Mouse (Mus musculus) embryonic facial prominence, embryonic 10.5 days (tissue): ENCODE results near the gene Rnase13. TPM values are rescaled to one million over a fixed set of nuclear protein-coding genes. Genes with fewer than 3 reads are reported as not detected.

Source experiments
- DNase-seq: peaks from one replicate; pipeline ENCODE4 v3.0.0-alpha.2; 2017; ENCODE audit warnings: low spot score
- H3K27ac ChIP-seq: fragments of 300-500 bp; sonication (generic); replicated peaks from 2 replicates; pipeline ENCODE4 v1.5.1; 2016; ENCODE audit warnings: mild to moderate bottlenecking
- H3K27me3 ChIP-seq: fragments of 300-500 bp; sonication (generic); replicated peaks from 2 replicates; pipeline ENCODE4 v1.6.1; 2016; ENCODE audit warnings: low read depth, mild to moderate bottlenecking; ENCODE audit not compliant: poor library complexity, severe bottlenecking
- H3K36me3 ChIP-seq: fragments of 300-500 bp; sonication (generic); replicated peaks from 2 replicates; pipeline ENCODE4 v1.6.1; 2016; ENCODE audit warnings: mild to moderate bottlenecking, moderate library complexity
- H3K4me1 ChIP-seq: fragments of 300-500 bp; sonication (generic); 2 replicates; pipeline ENCODE4 v1.6.1; 2016
- H3K4me3 ChIP-seq: fragments of 300-500 bp; sonication (generic); 2 replicates; pipeline ENCODE4 v1.5.1; 2016; ENCODE audit warnings: mild to moderate bottlenecking, moderate library complexity
- H3K9me3 ChIP-seq: fragments of 300-500 bp; sonication (generic); 2 replicates; pipeline ENCODE4 v1.6.1; 2016; ENCODE audit warnings: mild to moderate bottlenecking
- WGBS: fragments of 180-500 bp; shearing (Covaris S2); methylation state at CpG from one replicate; pipeline ENCODE4 v1.1.7; 2016; 5-methylcytosine and 5-hydroxymethylcytosine counted together
- polyA plus RNA-seq: library from polyadenylated mRNA; unstranded; fragments of >200 nt; fragmentation: Nextera tagmentation; extraction: Ambion mirVana; gene quantifications from 2 replicates; pipeline ENCODE4 v1.2.1, GENCODE M21; 2016

Gene Rnase13
- polyA plus RNA-seq, 1 experiment from 2014 or later, result not detected

GRCm38 (mm10) chr14:51911301-51911700, 11.3 kb downstream of the Rnase13 start:
- H3K27me3 ChIP-seq, result peaks cover 47% of the 10 kb centered on the region
- WGBS, result 89% methylated on average over 10 of the region's 10 CpGs
- no peak for DNase-seq

GRCm38 (mm10) chr14:51906102-51906501, 16.5 kb downstream of the Rnase13 start:
- 92% methylated on average over 11 of the region's 11 CpGs for WGBS

More at GRCm38 (mm10) chr14:51911301-51911700, 11.3 kb downstream of the Rnase13 start:
- Histone ChIP-seq H3K36me3 (no peaks in the 10 kb centered on the region), H3K4me1 (peaks cover 39% of the 10 kb centered on the region), H3K9me3 (no peaks in the 10 kb centered on the region), H3K4me3 (no peak overlapping the region), H3K27ac (no peak overlapping the region)

GRCm38 (mm10) chr14:51904706-51905105, 17.9 kb downstream of the Rnase13 start:
- Histone ChIP-seq H3K27me3 (no peaks in the 10 kb centered on the region), H3K4me1 (peaks cover 9% of the 10 kb centered on the region), H3K36me3 (no peaks in the 10 kb centered on the region), H3K9me3 (no peaks in the 10 kb centered on the region), H3K27ac (no peak overlapping the region), H3K4me3 (no peak overlapping the region)
- DNase-seq, result no peak
- WGBS, result 71% methylated on average over 7 of the region's 7 CpGs

More at GRCm38 (mm10) chr14:51906102-51906501, 16.5 kb downstream of the Rnase13 start:
- H3K9me3 ChIP-seq, result no peaks in the 10 kb centered on the region
- H3K4me3 ChIP-seq, result no peak overlapping the region
- DNase-seq, result no peak
- peaks cover 9% of the 10 kb centered on the region for H3K27me3 ChIP-seq
- no peaks in the 10 kb centered on the region for H3K36me3 ChIP-seq
- H3K4me1 ChIP-seq, result peaks cover 9% of the 10 kb centered on the region
- H3K27ac ChIP-seq, result no peak overlapping the region

- DNase-seq, result no peak
- no peak overlapping the region for H3K4me3 ChIP-seq
- no peak overlapping the region for H3K27ac ChIP-seq
- H3K27me3 ChIP-seq, result no peaks in the 10 kb centered on the region
- 89% methylated on average over 9 of the region's 9 CpGs for WGBS
- no peaks in the 10 kb centered on the region for H3K36me3 ChIP-seq
- peaks cover 9% of the 10 kb centered on the region for H3K4me1 ChIP-seq
- no peaks in the 10 kb centered on the region for H3K9me3 ChIP-seq
Observed at GRCm38 (mm10) chr14:51903782-51904181, 18.8 kb downstream of the Rnase13 start.

GRCm38 (mm10) chr14:51902806-51903710, 19.5 kb downstream of the Rnase13 start:
- Histone ChIP-seq H3K27me3 (no peaks in the 10 kb centered on the region), H3K36me3 (no peaks in the 10 kb centered on the region), H3K27ac (no peak overlapping the region), H3K4me3 (no peak overlapping the region), H3K9me3 (no peaks in the 10 kb centered on the region), H3K4me1 (peaks cover 9% of the 10 kb centered on the region)
- 61% methylated on average over 9 of the region's 9 CpGs for WGBS
- peak; percentile 84 for DNase-seq

GRCm38 (mm10) chr14:51899351-51899750, 23.2 kb downstream of the Rnase13 start:
- Histone ChIP-seq H3K9me3 (no peaks in the 10 kb centered on the region), H3K27me3 (no peaks in the 10 kb centered on the region), H3K36me3 (no peaks in the 10 kb centered on the region; the same call in 1 of the 2 replicates), H3K4me3 (no peak overlapping the region), H3K4me1 (no peaks in the 10 kb centered on the region), H3K27ac (no peak overlapping the region)
- no peak for DNase-seq
- WGBS, result 93% methylated on average over 1 of the region's 1 CpGs

- Histone ChIP-seq H3K27me3 (no peaks in the 10 kb centered on the region), H3K36me3 (peaks cover 10% of the 10 kb centered on the region), H3K4me3 (no peak overlapping the region), H3K4me1 (peaks cover 9% of the 10 kb centered on the region; the same call in 1 of the 2 replicates), H3K27ac (no peak overlapping the region), H3K9me3 (no peaks in the 10 kb centered on the region)
- DNase-seq, result no peak
- WGBS, result 81% methylated on average over 8 of the region's 8 CpGs
Observed at GRCm38 (mm10) chr14:51896539-51897170, 25.9 kb downstream of the Rnase13 start.

GRCm38 (mm10) chr14:51896019-51896418, 26.6 kb downstream of the Rnase13 start:
- peaks cover 16% of the 10 kb centered on the region for H3K36me3 ChIP-seq
- peaks cover 9% of the 10 kb centered on the region; the same call in 1 of the 2 replicates for H3K4me1 ChIP-seq
- H3K9me3 ChIP-seq, result no peaks in the 10 kb centered on the region
- H3K4me3 ChIP-seq, result no peak overlapping the region
- no peaks in the 10 kb centered on the region for H3K27me3 ChIP-seq
- no peak for DNase-seq
- WGBS, result 75% methylated on average over 6 of the region's 6 CpGs
- H3K27ac ChIP-seq, result no peak overlapping the region

GRCm38 (mm10) chr14:51895071-51895470, 27.5 kb downstream of the Rnase13 start:
- Histone ChIP-seq H3K9me3 (no peaks in the 10 kb centered on the region), H3K27me3 (no peaks in the 10 kb centered on the region), H3K27ac (no peak overlapping the region), H3K4me3 (no peak overlapping the region), H3K36me3 (peaks cover 26% of the 10 kb centered on the region), H3K4me1 (peaks cover 9% of the 10 kb centered on the region; the same call in 1 of the 2 replicates)
- no peak for DNase-seq
- WGBS, result 77% methylated on average over 14 of the region's 14 CpGs

- no peak for DNase-seq
- H3K27ac ChIP-seq, result no peak overlapping the region
- 55% methylated on average over 3 of the region's 3 CpGs for WGBS
- peaks cover 9% of the 10 kb centered on the region; the same call in 1 of the 2 replicates for H3K4me1 ChIP-seq
- no peaks in the 10 kb centered on the region for H3K9me3 ChIP-seq
- H3K36me3 ChIP-seq, result peaks cover 38% of the 10 kb centered on the region
- no peaks in the 10 kb centered on the region for H3K27me3 ChIP-seq
- H3K4me3 ChIP-seq, result no peak overlapping the region
Observed at GRCm38 (mm10) chr14:51893809-51894208, 28.8 kb downstream of the Rnase13 start.

- no peak for DNase-seq
- Histone ChIP-seq H3K27ac (no peak overlapping the region), H3K36me3 (peaks cover 44% of the 10 kb centered on the region), H3K9me3 (no peaks in the 10 kb centered on the region), H3K4me1 (peaks cover 9% of the 10 kb centered on the region; the same call in 1 of the 2 replicates), H3K4me3 (no peak overlapping the region), H3K27me3 (no peaks in the 10 kb centered on the region)
- WGBS, result 26% methylated on average over 10 of the region's 10 CpGs
Observed at GRCm38 (mm10) chr14:51893094-51893794, 29.3 kb downstream of the Rnase13 start.

- Histone ChIP-seq H3K9me3 (no peaks in the 10 kb centered on the region), H3K27ac (no peak within 1 kb of the TSS), H3K27me3 (no peaks in the 10 kb centered on the region), H3K36me3 (peaks cover 53% of the 10 kb centered on the region), H3K4me3 (no peak within 1 kb of the TSS), H3K4me1 (peaks cover 9% of the 10 kb centered on the region; the same call in 1 of the 2 replicates)
- WGBS, result 91% methylated on average over 9 of the region's 9 CpGs
- DNase-seq, result no peak
Observed at GRCm38 (mm10) chr14:51892191-51892939, 30.2 kb downstream of the Rnase13 start, which contains the start of gene Slc39a2. Gene Slc39a2 (plus strand): TSS chr14:51892889.
